Mouse (Mus musculus) frontal cortex, adult (tissue): ENCODE results near the gene Ncor2.

Experiments
- ATAC-seq: cut with Nextera tagmentation; 2 replicates; pipeline ENCODE4 v1.9.2; 2017; ENCODE audit warnings: mild to moderate bottlenecking, moderate library complexity, mixed read lengths; ENCODE audit not compliant: low TSS enrichment

Ncor2 gene

DNA sequence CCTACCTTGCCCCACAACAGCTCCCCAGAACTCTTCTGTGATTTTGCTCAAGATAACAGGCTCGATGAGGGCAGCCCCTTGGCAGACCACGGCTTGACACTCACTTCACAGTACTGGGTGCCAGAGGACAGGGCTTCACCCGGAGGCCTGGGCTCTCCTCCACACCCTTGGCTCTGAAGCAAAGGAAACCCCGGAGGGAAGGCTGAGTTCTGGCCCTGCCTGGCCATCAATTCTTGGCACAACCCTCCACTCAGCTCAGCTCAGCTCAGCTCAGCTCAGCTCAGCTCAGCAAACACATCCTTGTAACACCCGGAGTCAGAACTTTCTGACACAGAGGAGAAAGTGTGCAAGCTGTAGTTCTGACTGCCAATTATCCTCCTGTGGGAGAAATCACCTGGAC, 30.3 kb downstream of the Ncor2 start:
- ATAC-seq = peak; percentile 55

DNA sequence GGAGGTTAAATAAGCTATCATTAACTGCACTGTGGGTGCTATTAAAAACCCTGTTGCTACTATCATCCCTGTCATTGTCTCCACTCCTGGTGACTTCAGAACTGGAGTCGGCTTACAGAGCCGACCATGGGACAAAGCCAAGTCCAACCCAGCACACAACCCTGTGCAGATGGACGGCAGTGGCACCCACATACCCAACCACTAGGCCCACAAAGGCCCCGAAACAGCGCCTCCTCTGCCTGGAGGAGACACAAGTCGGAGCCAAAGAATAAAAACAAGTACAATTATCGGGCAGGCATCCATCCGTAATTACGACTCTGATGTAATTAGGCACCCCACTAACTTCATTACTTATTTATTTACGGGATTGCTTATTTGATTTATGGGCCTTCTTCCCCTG, 30.8 kb downstream of the Ncor2 start:
- ATAC-seq = no peak

DNA sequence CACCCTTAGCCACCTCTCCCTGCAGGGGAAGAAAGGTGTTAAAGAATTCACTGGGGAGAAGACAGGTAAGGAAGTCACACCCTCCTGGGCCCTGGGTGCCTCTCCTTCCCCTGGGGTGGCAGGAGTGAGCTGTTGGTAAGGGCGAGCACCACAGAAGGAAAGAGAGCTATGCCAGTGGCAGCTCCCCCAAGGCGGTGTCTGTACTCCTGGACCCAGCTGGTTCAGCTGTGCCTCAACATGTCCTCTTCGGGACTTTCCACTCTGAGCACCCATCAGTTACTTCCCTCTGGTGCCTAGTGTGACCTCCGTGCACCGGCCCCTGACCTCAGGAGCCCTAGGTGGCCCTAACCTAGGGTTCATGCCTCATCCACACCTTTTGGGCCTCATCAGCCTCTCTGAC, 31.9 kb downstream of the Ncor2 start:
- no peak for ATAC-seq

DNA sequence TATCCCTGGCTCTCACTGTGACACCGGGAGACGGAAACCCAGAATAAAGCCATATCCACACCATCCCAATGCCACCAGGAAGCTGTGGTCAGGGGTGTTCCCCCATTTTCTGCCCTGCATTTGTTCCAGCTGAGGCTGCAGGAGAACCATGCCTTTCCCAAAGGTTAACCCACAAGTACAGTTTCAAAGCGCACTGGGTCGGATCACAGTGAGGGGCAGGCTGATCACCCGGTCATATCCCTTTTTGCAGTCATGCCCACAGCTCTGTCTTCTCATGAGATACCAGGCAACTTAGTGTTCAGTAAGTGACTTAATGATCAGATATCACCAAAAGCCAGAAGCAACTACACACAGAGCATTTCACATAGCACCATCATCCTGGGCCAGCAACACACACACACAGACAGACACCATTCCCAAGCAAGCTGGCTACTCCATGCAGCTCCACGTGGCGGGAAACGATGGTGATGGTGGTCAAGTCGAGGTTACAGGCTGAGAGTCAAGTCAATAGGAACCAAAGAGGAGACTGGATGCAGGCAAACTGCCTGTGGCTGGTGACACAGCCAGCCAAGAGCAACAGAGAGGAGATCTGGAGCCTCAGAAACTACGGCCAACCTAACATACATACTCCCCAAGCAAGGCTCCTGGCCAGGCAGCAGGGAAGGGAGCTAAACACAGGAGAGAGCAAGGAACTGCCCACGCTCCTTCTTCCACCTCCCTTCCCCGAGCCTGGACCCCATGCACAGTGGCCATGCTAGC, 35.7 kb downstream of the Ncor2 start:
- ATAC-seq = no peak

DNA sequence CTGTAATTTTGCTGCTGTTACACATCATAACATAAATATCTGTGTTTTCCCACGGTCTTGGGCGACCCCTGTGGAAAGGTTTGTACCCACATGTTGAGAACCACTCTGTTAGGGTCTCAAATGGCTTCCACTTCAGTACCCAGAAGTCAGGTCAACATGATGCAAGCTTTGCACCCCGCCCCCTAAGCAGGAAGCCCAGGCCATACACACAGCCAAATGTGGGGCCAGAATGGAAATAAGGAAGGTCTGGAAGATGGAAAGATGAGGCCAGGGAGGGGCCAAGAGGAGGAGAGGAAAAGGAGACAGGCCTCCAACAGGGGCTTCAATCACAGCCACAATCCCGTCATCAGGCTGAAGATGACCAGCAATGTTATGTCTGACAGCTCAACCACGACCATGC, 37.1 kb downstream of the Ncor2 start:
- ATAC-seq = no peak

DNA sequence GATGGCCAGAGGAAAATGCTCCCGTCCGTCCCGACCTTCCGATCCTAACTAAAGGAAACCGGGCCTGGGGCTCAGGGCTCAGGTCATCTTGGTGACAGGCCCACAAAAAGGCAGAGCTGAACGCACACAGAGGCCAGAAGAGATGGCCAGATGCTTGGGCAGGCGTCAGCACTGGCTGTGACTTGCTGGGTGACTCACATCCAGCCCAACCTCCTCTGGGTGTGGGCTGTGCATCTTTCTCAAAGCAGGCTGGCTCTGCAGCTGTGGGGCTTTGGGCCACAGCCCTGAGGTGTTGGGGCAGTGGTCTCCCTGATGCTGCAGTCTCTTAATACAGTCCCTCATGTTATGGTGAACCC, 37.5 kb downstream of the Ncor2 start:
- peak; percentile 69; the same call in 1 of the 2 replicates for ATAC-seq

DNA sequence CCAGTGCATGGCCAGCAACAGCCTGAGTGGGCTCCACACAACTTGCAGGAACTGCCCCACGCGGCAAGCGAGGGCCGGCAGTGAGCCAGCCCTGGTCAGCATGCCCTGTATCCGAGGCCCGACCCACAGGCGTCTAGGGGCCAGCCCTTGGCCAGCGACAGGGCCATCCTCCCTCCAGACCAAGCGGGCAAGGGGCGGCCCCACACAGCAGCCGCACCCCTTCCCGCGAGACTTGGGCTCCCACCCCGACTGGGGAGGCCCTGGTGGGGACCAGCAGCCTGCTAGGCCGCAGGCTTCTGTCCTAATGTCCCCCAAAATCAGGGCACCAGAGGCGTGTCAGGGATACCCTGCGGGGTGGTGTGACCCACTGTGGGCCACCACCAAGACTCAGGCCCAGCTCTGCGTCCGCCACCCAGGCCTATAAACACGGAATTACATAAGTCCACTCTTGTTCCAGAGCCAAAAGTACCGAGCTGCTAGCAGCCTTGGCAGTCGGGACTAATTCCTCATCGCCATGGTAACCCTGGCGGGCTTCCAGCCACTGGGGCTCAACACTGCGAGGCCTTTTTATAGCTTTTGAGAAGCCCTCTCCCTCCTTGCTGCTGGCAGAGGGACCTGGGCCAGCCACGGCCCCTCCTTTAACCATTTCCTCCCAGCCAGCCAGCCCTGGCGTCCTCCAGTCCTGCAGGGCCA, 38.0 kb downstream of the Ncor2 start:
- peak; percentile 69 for ATAC-seq

DNA sequence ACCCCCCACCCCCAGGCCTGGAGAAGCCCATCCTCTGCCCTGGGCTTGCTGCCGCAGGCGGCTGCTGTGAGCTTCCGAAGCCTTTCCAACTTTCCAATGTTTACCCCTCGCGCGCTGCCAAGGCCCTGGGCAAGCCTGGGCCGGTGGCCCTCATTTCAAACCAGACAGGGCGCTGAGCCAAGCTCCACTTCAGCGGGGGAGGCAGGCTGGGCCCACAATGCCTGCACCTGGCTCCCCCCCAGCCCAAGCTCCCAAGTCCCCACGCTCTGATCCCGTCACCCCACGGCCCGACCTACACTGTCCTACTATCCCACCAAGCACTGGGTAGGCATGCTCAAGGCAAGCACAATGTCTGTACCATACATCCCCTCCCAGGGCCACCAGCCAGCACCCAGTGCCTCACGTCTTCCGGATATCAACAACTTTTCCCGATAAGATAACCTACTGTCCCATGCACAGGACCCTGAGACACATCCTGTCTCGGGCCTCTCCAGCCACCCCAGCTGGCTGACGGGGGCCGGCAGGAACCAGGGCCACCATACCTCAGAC, 38.8 kb downstream of the Ncor2 start:
- peak; percentile 5; the same call in 1 of the 2 replicates for ATAC-seq

DNA sequence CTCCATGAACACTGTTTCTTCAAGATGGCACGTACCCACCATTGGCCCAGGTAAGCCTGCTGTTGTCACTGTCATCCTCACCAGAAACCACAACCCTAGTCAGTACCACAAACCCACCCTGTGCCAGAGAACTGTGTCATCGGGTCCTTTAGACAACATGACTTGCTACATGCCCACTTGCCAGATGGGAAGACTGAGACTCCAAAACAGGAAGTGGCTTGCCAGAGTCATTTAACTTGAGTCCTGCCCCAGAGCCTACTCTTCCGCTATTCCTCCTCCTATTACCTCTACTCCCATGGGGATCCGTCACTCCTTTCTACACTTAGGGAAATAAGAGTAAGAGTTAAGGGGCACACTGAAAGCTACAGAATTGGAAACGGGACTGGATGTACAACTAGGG, 39.4 kb downstream of the Ncor2 start:
- no peak for ATAC-seq

DNA sequence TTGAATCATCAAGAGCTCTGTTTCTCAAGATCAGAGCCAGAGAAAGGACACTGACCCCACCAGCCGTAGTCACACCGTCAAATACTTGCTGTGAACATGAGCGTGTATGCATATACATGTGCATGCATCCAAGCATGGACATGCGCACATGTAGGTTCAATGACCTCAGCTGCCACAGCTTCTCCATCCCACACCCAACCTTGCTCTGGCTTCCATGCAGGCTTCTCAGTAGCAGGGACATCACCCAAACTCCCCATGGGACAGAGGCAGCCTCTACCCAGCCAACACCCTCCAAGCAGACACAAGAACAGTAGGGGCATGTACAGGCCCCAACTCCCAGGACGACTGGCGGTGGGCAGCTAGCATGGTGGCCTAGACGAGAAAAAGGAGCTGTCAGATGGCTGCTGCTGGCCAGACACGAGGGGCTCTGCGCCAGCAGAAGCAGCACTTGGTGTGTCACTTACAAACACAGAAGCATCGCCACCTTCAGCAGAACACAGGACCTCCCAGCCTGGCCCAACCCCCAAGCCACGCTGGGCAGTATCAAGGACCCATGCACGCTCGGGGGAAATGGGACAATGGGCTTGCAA, 40.1 kb downstream of the Ncor2 start:
- no peak for ATAC-seq

DNA sequence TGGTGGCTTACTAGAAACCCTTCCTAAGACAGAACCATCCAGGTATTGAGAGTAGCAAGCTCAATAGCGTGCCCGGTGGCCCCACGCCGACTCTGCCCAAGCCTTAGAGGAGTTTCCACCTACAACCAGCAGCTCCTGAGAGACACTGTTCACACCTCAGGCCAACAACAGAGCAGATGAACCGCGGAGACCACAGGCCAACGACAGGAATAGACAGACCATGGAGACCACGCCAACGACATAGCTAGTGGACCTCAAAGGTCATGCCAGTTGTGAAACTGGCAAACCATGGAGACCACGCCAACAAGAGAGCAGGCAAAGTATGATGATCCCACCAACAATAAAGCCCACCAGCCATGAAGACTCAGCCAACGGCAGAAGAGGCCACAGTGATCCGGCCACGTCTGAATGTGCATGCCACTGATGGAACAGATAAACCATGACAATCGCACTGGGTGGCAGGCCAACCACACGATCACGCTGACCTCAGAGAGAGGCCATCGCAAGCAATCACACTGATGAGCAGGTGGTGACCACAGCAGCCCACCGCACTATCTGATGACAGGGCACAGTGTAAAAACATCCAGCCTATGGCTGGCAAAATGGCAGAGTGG, 41.2 kb downstream of the Ncor2 start:
- ATAC-seq = no peak

DNA sequence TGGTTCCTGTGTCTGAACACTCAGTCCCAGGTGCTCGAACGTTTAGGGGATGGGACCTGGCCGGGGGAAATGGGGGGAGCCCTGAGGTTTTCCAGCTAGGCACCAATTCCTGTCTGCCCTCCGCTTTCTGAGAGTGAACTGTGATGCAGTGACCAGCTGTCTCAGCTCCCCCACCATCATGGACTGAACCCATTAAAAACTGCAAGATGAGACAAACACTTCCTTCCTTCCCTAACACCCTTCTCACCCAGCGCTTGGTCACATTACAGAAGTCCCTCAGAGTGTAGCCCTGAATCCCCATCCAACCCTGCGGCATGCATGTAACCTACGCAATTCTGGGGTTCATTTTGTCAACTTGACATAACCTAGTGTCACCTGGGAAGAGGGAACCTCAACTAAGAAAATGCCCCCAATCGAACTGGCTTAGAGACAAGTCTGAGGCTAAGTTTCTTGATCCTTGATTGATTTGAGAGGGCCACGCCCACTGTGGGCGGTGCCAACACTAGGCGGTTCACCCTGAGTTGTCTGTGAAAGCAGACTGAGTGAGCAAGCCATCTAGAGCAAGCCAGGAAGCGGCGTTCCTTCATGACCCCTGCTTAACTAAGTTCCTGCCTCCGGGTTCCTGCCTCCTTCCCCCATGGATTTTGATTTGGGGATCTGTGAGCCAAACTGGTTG, 41.9 kb downstream of the Ncor2 start:
- ATAC-seq = no peak

DNA sequence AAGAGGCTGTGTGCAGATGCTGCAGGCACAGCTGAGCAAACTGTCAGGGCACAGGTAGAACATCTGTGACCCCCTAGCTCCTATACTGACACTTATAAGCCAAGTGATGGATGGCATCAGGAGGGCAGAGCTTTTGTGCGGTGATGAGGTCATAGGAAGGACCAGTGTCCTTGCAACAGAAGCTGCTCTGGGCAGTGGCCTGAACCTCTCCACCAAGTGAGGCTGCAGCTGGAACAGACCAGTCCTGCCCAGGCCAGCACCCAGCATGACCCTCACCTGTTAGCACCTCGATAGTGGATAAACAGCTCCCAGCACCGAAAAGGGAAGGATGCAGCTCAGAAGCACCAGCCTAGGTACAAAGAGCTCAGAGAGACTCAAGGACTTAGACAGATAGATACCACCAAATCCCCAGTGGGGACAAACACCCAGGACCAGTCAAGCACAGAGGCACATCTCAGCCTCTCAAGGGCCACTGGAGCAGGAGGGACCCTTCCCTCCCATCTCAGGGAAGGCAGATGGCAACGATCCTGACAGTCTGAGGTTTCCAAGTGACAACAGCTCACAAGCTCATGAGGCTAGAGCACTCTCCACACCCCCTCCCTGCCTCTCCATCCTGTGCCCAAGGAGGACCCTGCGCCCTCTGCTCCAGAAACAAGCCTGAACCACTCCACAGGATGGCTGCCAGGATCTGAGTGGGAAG, 42.6 kb downstream of the Ncor2 start:
- ATAC-seq = no peak

DNA sequence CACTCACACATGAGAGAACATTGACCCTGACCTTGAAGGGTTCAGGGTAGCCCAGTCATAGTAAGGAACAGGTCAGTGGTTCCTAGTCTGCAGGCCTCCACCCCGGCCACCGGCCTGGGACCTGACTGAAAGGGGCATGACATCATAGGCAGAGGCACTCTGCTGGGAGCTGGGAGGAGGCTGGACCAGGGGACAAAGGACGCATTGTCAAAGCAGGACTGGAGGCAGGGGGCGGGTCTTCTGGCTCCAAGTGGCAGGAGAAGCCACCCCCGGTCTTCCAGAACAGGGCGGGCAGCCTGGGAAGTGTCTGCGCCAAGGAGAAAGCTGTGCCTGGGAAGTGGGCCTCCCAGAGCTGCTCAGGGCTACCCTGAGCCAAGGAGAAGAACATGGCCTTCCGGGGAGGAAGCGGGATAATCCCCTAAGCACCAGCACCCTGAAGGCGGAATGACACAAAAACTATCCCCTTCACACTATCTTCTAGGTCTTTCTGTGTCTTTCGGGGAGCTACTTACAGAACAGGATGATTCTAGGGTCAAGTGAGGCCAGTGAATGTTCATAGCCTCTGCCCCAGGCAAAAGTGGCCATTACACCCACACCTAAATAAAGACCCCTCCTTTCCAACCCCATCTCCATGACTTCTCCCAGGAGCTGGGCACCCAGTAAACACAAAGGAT, 44.1 kb downstream of the Ncor2 start:
- ATAC-seq = peak; percentile 50

DNA sequence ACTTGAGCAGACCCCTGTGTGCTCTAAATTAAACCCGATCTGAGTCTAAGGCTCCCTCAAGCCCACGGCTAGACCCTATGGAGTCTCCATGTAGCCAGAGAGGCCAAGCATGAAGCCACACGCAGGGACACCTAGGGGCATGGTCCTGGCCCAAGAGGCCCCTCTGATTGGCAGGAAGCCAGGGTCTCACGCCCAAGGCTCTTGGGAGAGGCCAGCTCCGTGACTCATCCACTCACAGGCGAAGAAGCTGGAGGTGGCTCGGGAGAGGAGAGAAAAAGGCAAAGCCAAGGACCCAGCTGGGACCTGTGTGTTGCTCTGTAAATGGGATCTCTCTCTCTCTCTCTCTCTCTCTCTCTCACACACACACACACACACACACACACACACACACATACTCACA, 44.6 kb downstream of the Ncor2 start:
- ATAC-seq = no peak

DNA sequence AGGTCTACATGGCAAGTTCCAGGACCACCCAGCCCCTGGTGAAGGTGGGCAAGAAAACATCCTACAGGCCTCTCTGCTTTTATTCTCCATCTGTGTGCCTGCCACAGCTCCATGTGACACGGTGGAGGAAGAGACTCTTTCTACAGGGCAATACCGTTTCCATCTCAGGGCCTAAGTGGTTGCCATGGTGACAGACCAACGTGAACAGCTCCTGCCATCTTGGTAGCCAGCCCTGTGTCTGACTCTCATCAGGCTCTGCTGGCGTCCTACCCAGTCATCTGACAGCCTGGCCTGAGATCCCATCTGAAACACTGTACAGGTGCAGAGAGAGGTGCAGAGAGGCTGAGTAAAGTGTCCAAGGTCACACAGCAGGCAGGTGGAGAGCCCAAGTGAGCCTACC, 45.4 kb downstream of the Ncor2 start:
- no peak for ATAC-seq

DNA sequence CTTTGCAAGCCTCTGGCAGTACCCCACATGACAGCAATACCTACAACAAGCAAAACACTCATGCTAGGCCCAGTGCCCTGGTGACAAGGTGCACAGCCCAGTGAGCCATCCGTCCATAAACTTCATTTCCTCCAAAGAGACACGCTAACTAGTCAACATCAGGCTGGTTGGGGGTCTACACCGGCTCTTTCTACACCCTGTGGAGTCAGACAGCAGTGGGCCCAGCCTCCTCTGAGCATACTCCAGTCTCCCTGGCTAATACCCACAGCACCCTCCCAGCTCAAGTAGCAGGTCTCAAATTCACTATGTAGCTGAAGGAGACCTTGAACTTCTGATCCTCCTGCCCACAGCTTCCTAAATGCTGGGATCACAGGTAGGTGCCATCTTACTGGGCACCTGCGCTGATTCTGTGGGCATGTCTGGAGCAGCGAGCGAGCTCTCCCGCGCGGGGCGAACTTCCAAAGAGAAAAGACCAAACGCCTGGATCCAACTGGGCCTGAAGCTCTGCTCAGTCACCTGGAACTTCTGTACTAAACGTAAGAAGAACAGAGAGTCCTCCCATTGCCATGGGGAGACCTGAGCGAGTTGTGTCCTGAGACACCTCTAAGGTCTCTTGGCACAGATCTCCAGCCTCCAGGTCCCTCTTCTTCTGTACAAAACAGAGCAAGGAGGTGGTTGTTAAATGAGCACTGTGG, 46.3 kb downstream of the Ncor2 start:
- no peak for ATAC-seq

DNA sequence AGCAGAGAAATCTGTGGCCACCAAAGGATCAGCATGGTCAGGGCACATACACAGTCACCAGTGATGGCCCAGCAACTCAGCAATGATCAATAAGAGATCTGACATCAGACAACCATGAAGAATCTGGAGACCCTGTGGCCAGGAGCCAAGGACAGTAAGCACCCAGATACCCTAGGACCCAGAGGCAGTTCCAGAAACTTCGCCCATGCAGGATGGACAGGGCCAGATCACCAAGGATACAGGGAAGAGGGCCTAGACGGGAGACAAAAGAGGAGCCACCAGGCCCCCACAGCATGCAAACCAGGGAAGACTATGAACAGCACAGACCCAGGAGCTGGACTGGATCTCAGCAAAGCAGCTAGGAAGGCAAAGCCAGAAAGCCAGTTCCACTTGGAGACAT, 47.0 kb downstream of the Ncor2 start:
- no peak for ATAC-seq

DNA sequence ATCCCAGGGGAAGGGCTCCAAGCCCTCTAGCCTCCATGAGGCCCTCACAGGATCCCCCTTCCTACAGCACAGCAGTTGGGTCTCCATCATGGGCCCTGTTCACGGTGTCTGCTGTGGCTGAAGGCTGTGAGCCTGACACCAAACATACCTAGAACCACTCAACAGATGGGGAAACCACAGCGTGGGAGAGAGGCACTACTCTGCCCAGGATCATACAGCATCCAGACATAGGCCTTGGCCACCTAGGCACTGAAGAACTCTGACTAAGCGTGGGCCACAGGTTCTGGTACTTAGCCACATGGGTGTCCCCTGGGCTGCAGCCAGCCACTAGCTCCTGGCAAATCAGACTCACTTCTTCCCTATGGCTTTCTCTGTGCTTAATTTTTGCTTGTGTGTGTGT, 48.6 kb downstream of the Ncor2 start:
- no peak; the same call in 1 of the 2 replicates for ATAC-seq

DNA sequence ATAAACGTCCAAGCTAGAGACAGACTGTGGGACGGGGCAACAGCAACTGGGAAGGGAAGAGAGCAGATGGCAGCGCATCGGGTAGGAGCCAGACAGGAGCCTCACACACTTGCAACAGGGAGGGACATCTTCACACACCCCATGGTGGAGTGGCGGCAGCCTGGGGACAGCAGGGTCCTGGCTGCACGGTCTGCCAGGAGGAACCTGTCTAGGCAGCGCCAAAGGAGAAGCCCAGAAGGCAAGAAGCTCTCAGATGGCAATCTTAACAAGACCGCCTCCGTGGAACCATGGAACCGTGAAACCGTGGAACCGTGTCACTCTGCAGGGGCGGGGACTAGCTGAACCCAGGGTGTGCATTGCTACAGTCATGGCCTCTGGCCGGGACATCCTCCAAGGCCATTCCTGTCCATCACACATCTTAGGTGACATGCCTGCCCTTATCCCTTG, 50.1 kb downstream of the Ncor2 start:
- peak; percentile 46 for ATAC-seq
